Mouse (Mus musculus): Measurements from ENCODE around the gene Neb. TPM values are rescaled to one million over a fixed set of nuclear protein-coding genes. Genes with fewer than 3 reads are reported as not detected.

The Neb gene
- polyA plus RNA-seq, 1 experiment from 2014 or later = 2.3 TPM

GRCm38 (mm10) chr2:52211358-52211899, 166.8 kb downstream of the Neb start:
- 41% methylated on average over 5 of the region's 5 CpGs for WGBS
- DNase-seq (ENCODE audit: low spot score) = peak; percentile 80
- Histone ChIP-seq H3K27ac (ENCODE audit: low read length) (no peak overlapping the region), H3K27me3 (replicated peaks; ENCODE audit: insufficient read depth, low read length) (no peaks in the 10 kb centered on the region), H3K36me3 (ENCODE audit: insufficient read depth, low read length) (no peaks in the 10 kb centered on the region), H3K9ac (replicated peaks; ENCODE audit: low read depth) (no peak overlapping the region), H3K4me3 (ENCODE audit: low read depth, low read length) (no peak overlapping the region), H3K9me3 (ENCODE audit: low read length) (no peaks in the 10 kb centered on the region), H3K4me2 (replicated peaks; ENCODE audit: low read depth, low read length) (no peak overlapping the region), H3K4me1 (ENCODE audit: insufficient read depth, low read depth, low read length) (no peaks in the 10 kb centered on the region)
- ATAC-seq = peak; percentile 85
- TF ChIP-seq EP300 (IDR thresholded peaks at IDR 0.05) = peak; percentile 59
- no peak for TF ChIP-seq CTCF (IDR thresholded peaks at IDR 0.05)

GRCm38 (mm10) chr2:52210685-52211084, 167.6 kb downstream of the Neb start:
- Histone ChIP-seq H3K9ac (replicated peaks; ENCODE audit: low read depth) (no peak overlapping the region), H3K4me2 (replicated peaks; ENCODE audit: low read depth, low read length) (no peak overlapping the region), H3K27ac (ENCODE audit: low read length) (no peak overlapping the region), H3K4me3 (ENCODE audit: low read depth, low read length) (no peak overlapping the region), H3K27me3 (replicated peaks; ENCODE audit: insufficient read depth, low read length) (no peaks in the 10 kb centered on the region), H3K36me3 (ENCODE audit: insufficient read depth, low read length) (no peaks in the 10 kb centered on the region), H3K9me3 (ENCODE audit: low read length) (no peaks in the 10 kb centered on the region), H3K4me1 (ENCODE audit: insufficient read depth, low read depth, low read length) (no peaks in the 10 kb centered on the region)
- ATAC-seq (no peak), DNase-seq (ENCODE audit: low spot score) (no peak)
- TF ChIP-seq EP300 (IDR thresholded peaks at IDR 0.05) (no peak), CTCF (IDR thresholded peaks at IDR 0.05) (no peak)
- WGBS = 60% methylated on average over 7 of the region's 7 CpGs

- ATAC-seq = no peak
- Histone ChIP-seq H3K4me3 (ENCODE audit: low read depth, low read length) (no peak overlapping the region), H3K36me3 (ENCODE audit: insufficient read depth, low read length) (no peaks in the 10 kb centered on the region), H3K27me3 (replicated peaks; ENCODE audit: insufficient read depth, low read length) (no peaks in the 10 kb centered on the region), H3K27ac (ENCODE audit: low read length) (no peak overlapping the region), H3K9me3 (ENCODE audit: low read length) (no peaks in the 10 kb centered on the region), H3K9ac (replicated peaks; ENCODE audit: low read depth) (no peak overlapping the region), H3K4me1 (ENCODE audit: insufficient read depth, low read depth, low read length) (no peaks in the 10 kb centered on the region), H3K4me2 (replicated peaks; ENCODE audit: low read depth, low read length) (no peak overlapping the region)
- WGBS = 77% methylated on average over 4 of the region's 4 CpGs
- no peak for TF ChIP-seq CTCF (IDR thresholded peaks at IDR 0.05)
- no peak for TF ChIP-seq EP300 (IDR thresholded peaks at IDR 0.05)
- no peak for DNase-seq (ENCODE audit: low spot score)
Measured at GRCm38 (mm10) chr2:52204992-52205391, 173.3 kb downstream of the Neb start.

- H3K27ac ChIP-seq (ENCODE audit: low read length) = no peak overlapping the region
- no peak overlapping the region for H3K9ac ChIP-seq (replicated peaks; ENCODE audit: low read depth)
- ATAC-seq = no peak
- H3K4me3 ChIP-seq (ENCODE audit: low read depth, low read length) = no peak overlapping the region
- 90% methylated on average over 6 of the region's 6 CpGs for WGBS
- no peak overlapping the region for H3K4me2 ChIP-seq (replicated peaks; ENCODE audit: low read depth, low read length)
- H3K4me1 ChIP-seq (ENCODE audit: insufficient read depth, low read depth, low read length) = no peaks in the 10 kb centered on the region
- no peaks in the 10 kb centered on the region for H3K27me3 ChIP-seq (replicated peaks; ENCODE audit: insufficient read depth, low read length)
- H3K9me3 ChIP-seq (ENCODE audit: low read length) = no peaks in the 10 kb centered on the region
- TF ChIP-seq CTCF (IDR thresholded peaks at IDR 0.05) = no peak
- no peak for TF ChIP-seq EP300 (IDR thresholded peaks at IDR 0.05)
- DNase-seq (ENCODE audit: low spot score) = no peak
- H3K36me3 ChIP-seq (ENCODE audit: insufficient read depth, low read length) = no peaks in the 10 kb centered on the region
Measured at GRCm38 (mm10) chr2:52193629-52194028, 184.6 kb downstream of the Neb start.

GRCm38 (mm10) chr2:52179678-52180077, 198.6 kb downstream of the Neb start:
- Histone ChIP-seq H3K4me2 (replicated peaks; ENCODE audit: low read depth, low read length) (no peak overlapping the region), H3K4me3 (ENCODE audit: low read depth, low read length) (no peak overlapping the region), H3K36me3 (ENCODE audit: insufficient read depth, low read length) (no peaks in the 10 kb centered on the region), H3K9ac (replicated peaks; ENCODE audit: low read depth) (no peak overlapping the region), H3K4me1 (ENCODE audit: insufficient read depth, low read depth, low read length) (no peaks in the 10 kb centered on the region), H3K9me3 (ENCODE audit: low read length) (no peaks in the 10 kb centered on the region), H3K27me3 (replicated peaks; ENCODE audit: insufficient read depth, low read length) (no peaks in the 10 kb centered on the region), H3K27ac (ENCODE audit: low read length) (no peak overlapping the region)
- ATAC-seq (no peak), DNase-seq (ENCODE audit: low spot score) (no peak)
- TF ChIP-seq CTCF (IDR thresholded peaks at IDR 0.05) = no peak
- TF ChIP-seq EP300 (IDR thresholded peaks at IDR 0.05) = no peak
- WGBS = 100% methylated on average over 1 of the region's 1 CpGs

- Histone ChIP-seq H3K9me3 (ENCODE audit: low read length) (no peaks in the 10 kb centered on the region), H3K27ac (ENCODE audit: low read length) (no peak overlapping the region), H3K9ac (replicated peaks; ENCODE audit: low read depth) (no peak overlapping the region), H3K4me1 (ENCODE audit: insufficient read depth, low read depth, low read length) (no peaks in the 10 kb centered on the region), H3K4me2 (replicated peaks; ENCODE audit: low read depth, low read length) (no peak overlapping the region), H3K36me3 (ENCODE audit: insufficient read depth, low read length) (no peaks in the 10 kb centered on the region), H3K27me3 (replicated peaks; ENCODE audit: insufficient read depth, low read length) (no peaks in the 10 kb centered on the region), H3K4me3 (ENCODE audit: low read depth, low read length) (no peak overlapping the region)
- peak; percentile 72 for DNase-seq (ENCODE audit: low spot score)
- peak; percentile 60 for ATAC-seq
- TF ChIP-seq EP300 (IDR thresholded peaks at IDR 0.05) = no peak
- no peak for TF ChIP-seq CTCF (IDR thresholded peaks at IDR 0.05)
- 66% methylated on average over 9 of the region's 9 CpGs for WGBS
Measured at GRCm38 (mm10) chr2:52177726-52178125, 200.5 kb downstream of the Neb start.

GRCm38 (mm10) chr2:52177184-52177583, 201.1 kb downstream of the Neb start:
- no peaks in the 10 kb centered on the region for H3K4me1 ChIP-seq (ENCODE audit: insufficient read depth, low read depth, low read length)
- no peaks in the 10 kb centered on the region for H3K27me3 ChIP-seq (replicated peaks; ENCODE audit: insufficient read depth, low read length)
- H3K4me2 ChIP-seq (replicated peaks; ENCODE audit: low read depth, low read length) = no peak overlapping the region
- no peaks in the 10 kb centered on the region for H3K9me3 ChIP-seq (ENCODE audit: low read length)
- ATAC-seq = peak; percentile 6; the same call in 1 of the 2 replicates
- DNase-seq (ENCODE audit: low spot score) = no peak
- H3K9ac ChIP-seq (replicated peaks; ENCODE audit: low read depth) = no peak overlapping the region
- no peak overlapping the region for H3K4me3 ChIP-seq (ENCODE audit: low read depth, low read length)
- WGBS = 88% methylated on average over 7 of the region's 7 CpGs
- no peaks in the 10 kb centered on the region for H3K36me3 ChIP-seq (ENCODE audit: insufficient read depth, low read length)
- TF ChIP-seq CTCF (IDR thresholded peaks at IDR 0.05) (no peak), EP300 (IDR thresholded peaks at IDR 0.05) (no peak)
- no peak overlapping the region for H3K27ac ChIP-seq (ENCODE audit: low read length)
